Mouse (Mus musculus) CH12.LX (cell line): ENCODE results near the gene Tram2.

Experiments used
- CTCF ChIP-seq, 2 experiments: IDR thresholded peaks in 1 of 2; conservative IDR thresholded peaks in 1 of 2; 2 replicates each; pipeline ENCODE4 v1.5.1; 2011 to 2012; ENCODE audit warnings: low read depth in 2 of 2, low read length in 2 of 2, improper control_type of control experiment in 1 of 2, inconsistent platforms in 1 of 2, mild to moderate bottlenecking in 1 of 2, moderate library complexity in 1 of 2
- ELF1 ChIP-seq: IDR thresholded peaks from 2 replicates; pipeline ENCODE4 v1.6.1; 2014; ENCODE audit warnings: low read depth, mild to moderate bottlenecking, inconsistent platforms, low read length, improper control_type of control experiment
- GABPA ChIP-seq: IDR thresholded peaks from 2 replicates; pipeline ENCODE4 v1.6.1; 2012; ENCODE audit warnings: low read depth, low read length, improper control_type of control experiment, inconsistent platforms; ENCODE audit not compliant: insufficient replicate concordance
- MXI1 ChIP-seq: IDR thresholded peaks from 2 replicates; pipeline ENCODE4 v1.6.1; 2011; ENCODE audit warnings: mild to moderate bottlenecking, low read depth, low read length, improper control_type of control experiment
- PAX5 ChIP-seq: IDR thresholded peaks from 2 replicates; pipeline ENCODE4 v1.6.1; 2012; ENCODE audit warnings: low read length, inconsistent platforms, mixed read lengths
- RAD21 ChIP-seq: IDR thresholded peaks from 2 replicates; pipeline ENCODE4 v1.6.1; 2011; ENCODE audit warnings: low read depth, mild to moderate bottlenecking, low read length, improper control_type of control experiment, moderate library complexity
- TBP ChIP-seq: conservative IDR thresholded peaks from 2 replicates; pipeline ENCODE4 v1.6.1; 2011; ENCODE audit warnings: low read depth, low read length, improper control_type of control experiment
- TCF12 ChIP-seq: IDR thresholded peaks from 2 replicates; pipeline ENCODE4 v1.6.1; 2014; ENCODE audit warnings: low read depth, mild to moderate bottlenecking, inconsistent platforms, low read length, improper control_type of control experiment
- USF1 ChIP-seq: IDR thresholded peaks from 2 replicates; pipeline ENCODE4 v1.6.1; 2014; ENCODE audit warnings: low read depth, mild to moderate bottlenecking, inconsistent platforms, low read length, improper control_type of control experiment
- USF2 ChIP-seq: conservative IDR thresholded peaks from 2 replicates; pipeline ENCODE4 v1.6.1; 2011; ENCODE audit warnings: low read depth, low read length, improper control_type of control experiment

GRCm38 (mm10) chr1:20969642-20970041 lies 109.4 kb downstream of the Tram2 start:
- TF ChIP-seq CTCF (conservative IDR thresholded peaks at IDR 0.05 in 1 of 2, IDR thresholded peaks at IDR 0.05 in 1 of 2; ENCODE audit: low read depth in 2 of 2, low read length in 2 of 2) (no peak), ELF1 (no peak), PAX5 (no peak), USF2 (no peak), MXI1 (no peak), TBP (no peak), GABPA (no peak), RAD21 (no peak), USF1 (no peak), TCF12 (no peak)
